Mouse (Mus musculus): ENCODE results near the gene Ctnnbl1.

DNA sequence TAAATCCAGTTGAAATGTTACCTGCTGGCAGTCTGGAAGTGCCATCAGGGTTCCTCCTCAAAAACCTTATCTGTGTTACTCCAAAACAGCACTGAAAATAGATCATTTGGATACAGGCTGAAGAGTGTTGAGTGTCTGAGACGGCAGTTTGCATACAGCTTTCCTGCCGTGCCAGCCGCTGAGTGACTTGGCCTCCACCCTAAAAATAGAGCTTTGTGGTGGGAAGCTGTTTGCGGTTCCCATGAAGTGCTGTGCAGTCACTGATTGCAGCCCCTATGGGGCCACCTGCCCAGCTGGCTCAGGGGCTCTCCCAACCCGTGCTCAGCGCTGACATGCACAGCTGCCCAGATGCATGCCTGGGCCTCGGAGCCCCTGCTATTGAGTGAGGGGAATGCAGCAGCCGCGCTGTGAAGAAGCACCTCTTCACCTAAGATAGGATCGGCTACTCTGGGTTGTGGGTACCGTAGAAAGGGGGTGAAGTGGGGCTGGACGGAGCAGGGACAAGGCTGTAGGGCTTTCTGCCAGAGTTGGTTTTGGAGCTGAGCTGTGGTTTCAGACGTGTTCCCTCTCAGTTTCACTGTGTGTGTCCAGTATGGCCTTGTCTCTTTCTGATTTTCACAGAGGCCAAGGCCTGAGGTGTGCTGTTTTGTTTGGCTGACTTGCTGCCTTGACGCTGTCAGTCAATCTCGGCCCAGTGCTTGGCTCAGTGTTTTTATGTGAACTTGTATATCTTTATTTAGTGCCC lies 81.5 kb downstream of the Ctnnbl1 start:
- no peak for TF ChIP-seq CTCF (IDR thresholded peaks at IDR 0.05; ENCODE audit: insufficient read depth, low read length)
- TF ChIP-seq POLR2A (IDR thresholded peaks at IDR 0.05; ENCODE audit: borderline replicate concordance, extremely low read depth, low read depth, low read length) = no peak

Measured in lung, adult 2 months (tissue).